In genomic region chr8:96393024-96393423, GRCm38 (mm10) we compare ENCODE assay signal across 14 mouse cellular contexts.
DNase-seq lines count a peak whose midpoint lies in the region; ATAC-seq lines count a peak whose summit lies in the region.
"Had no signal": no experiment of that assay in that cellular context is flagged by ENCODE, and none has a peak within 500 bp of the region (broad histone marks: within the 10 kb centered on the region; RNA-seq: fewer than 3 reads in every experiment).

No protein-coding gene starts in this region.

- no peaks in the 10 kb centered on the region for H3K27me3 ChIP-seq in hindbrain, embryonic 16.5 days (replicated peaks; ENCODE audit: control insufficient read depth, insufficient read depth, low read length)
- no peaks in the 10 kb centered on the region for H3K27me3 ChIP-seq in hindbrain, embryonic 11.5 days (ENCODE audit: control insufficient read depth, insufficient read depth, low read length)
- H3K27me3 ChIP-seq: embryonic facial prominence, embryonic 13.5 days; heart, embryonic 15.5 days had no signal

- ATAC-seq in cerebellum, adult (ENCODE audit: insufficient number of reproducible peaks, low FRiP score, low TSS enrichment): peak; percentile 31; the same call in 1 of the 2 replicates
- peak; percentile 89 for ATAC-seq in hindbrain, embryonic 16.5 days
- ATAC-seq in hindbrain, embryonic 11.5 days (ENCODE audit: low FRiP score): no peak
- ATAC-seq in megakaryocyte progenitor cell, adult 5-6 weeks (replicated peaks; ENCODE audit: poor library complexity): no peak
- ATAC-seq: liver, postnatal 0 days had no signal

- no peak overlapping the region for H3K4me2 ChIP-seq in hindbrain, embryonic 16.5 days (ENCODE audit: low read length)
- no peak overlapping the region for H3K4me2 ChIP-seq in hindbrain, embryonic 11.5 days (replicated peaks; ENCODE audit: low read depth, low read length)
- H3K4me2 ChIP-seq: embryonic facial prominence, embryonic 13.5 days; heart, embryonic 15.5 days had no signal

- no peaks in the 10 kb centered on the region for H3K9me3 ChIP-seq in hindbrain, embryonic 16.5 days (ENCODE audit: control insufficient read depth, low read length)
- H3K9me3 ChIP-seq in hindbrain, embryonic 11.5 days (ENCODE audit: control insufficient read depth, low read length): no peaks in the 10 kb centered on the region
- H3K9me3 ChIP-seq: embryonic facial prominence, embryonic 13.5 days; heart, embryonic 15.5 days had no signal

- H3K4me1 ChIP-seq in hindbrain, embryonic 16.5 days (ENCODE audit: control insufficient read depth, insufficient read depth, low read depth, low read length): no peaks in the 10 kb centered on the region
- no peaks in the 10 kb centered on the region for H3K4me1 ChIP-seq in hindbrain, embryonic 11.5 days (replicated peaks; ENCODE audit: control insufficient read depth, insufficient read depth, low read length)
- H3K4me1 ChIP-seq: heart, embryonic 15.5 days had no signal

- no peak overlapping the region for H3K9ac ChIP-seq in hindbrain, embryonic 16.5 days (ENCODE audit: low read depth, low read length)
- no peak overlapping the region for H3K9ac ChIP-seq in hindbrain, embryonic 11.5 days (ENCODE audit: low read depth, low read length)
- H3K9ac ChIP-seq: embryonic facial prominence, embryonic 13.5 days; heart, embryonic 15.5 days; liver, postnatal 0 days had no signal

- no peak overlapping the region for H3K27ac ChIP-seq in hindbrain, embryonic 16.5 days (ENCODE audit: low read depth, low read length)
- H3K27ac ChIP-seq in hindbrain, embryonic 11.5 days (ENCODE audit: low read depth, low read length): no peak overlapping the region
- H3K27ac ChIP-seq: embryonic facial prominence, embryonic 13.5 days; heart, embryonic 15.5 days had no signal

- no peak overlapping the region for H3K4me3 ChIP-seq in hindbrain, embryonic 16.5 days (ENCODE audit: low read length)
- no peak overlapping the region for H3K4me3 ChIP-seq in hindbrain, embryonic 11.5 days (ENCODE audit: low read depth, low read length)
- H3K4me3 ChIP-seq: embryonic facial prominence, embryonic 13.5 days; heart, embryonic 15.5 days had no signal

- DNase-seq in cerebellum, adult 11 months: no peak
- DNase-seq in hindbrain, embryonic 11.5 days (ENCODE audit: low spot score): no peak
- DNase-seq in brain, embryonic 18.5 days (ENCODE audit: low read depth, low spot score): peak; percentile 12
- DNase-seq in layer of hippocampus, adult 9-11 months: peak; percentile 61
- DNase-seq in spleen, postnatal 4 days (ENCODE audit: low spot score in 2 of 2): no peak
- DNase-seq: gastrocnemius, postnatal 25 days; kidney, adult 11 months; liver, postnatal 0 days; thymus, adult 18-20 months had no signal

- no peaks in the 10 kb centered on the region for H3K36me3 ChIP-seq in hindbrain, embryonic 16.5 days (ENCODE audit: control insufficient read depth, insufficient read depth, low read length)
- no peaks in the 10 kb centered on the region for H3K36me3 ChIP-seq in hindbrain, embryonic 11.5 days (ENCODE audit: control insufficient read depth, insufficient read depth, low read length)
- H3K36me3 ChIP-seq: embryonic facial prominence, embryonic 13.5 days; heart, embryonic 15.5 days had no signal

- 36% methylated on average over 4 of the region's 4 CpGs for WGBS in hindbrain, embryonic 16.5 days
- WGBS in hindbrain, embryonic 11.5 days: 71% methylated on average over 4 of the region's 4 CpGs

Comparison
In these comparisons a context has a peak if more than half of its experiments do, and no peak if none do; other contexts are left out.
1. ATAC-seq: peak in cerebellum, adult (single experiment) and hindbrain, embryonic 16.5 days (single experiment); none in hindbrain, embryonic 11.5 days (single experiment) and megakaryocyte progenitor cell, adult 5-6 weeks (single experiment).
2. DNase-seq: peak in brain, embryonic 18.5 days (single experiment) and layer of hippocampus, adult 9-11 months (single experiment); none in cerebellum, adult 11 months (single experiment), hindbrain, embryonic 11.5 days (single experiment) and spleen, postnatal 4 days (0 of 2).